Mouse (Mus musculus): ENCODE results near the gene Zfc3h1. TPM values are rescaled to one million over a fixed set of nuclear protein-coding genes. Genes with fewer than 3 reads are reported as not detected.
A peak's percentile ranks its signal among the peaks of the same experiment; 100 is the strongest.

The Zfc3h1 gene
- polyA plus RNA-seq, 1 experiment from 2014 or later: 23.8 TPM

GRCm38 (mm10) chr10:115465072-115465471, 80.3 kb downstream of the Zfc3h1 start:
- H3K4me3 ChIP-seq: no peak overlapping the region
- no peaks in the 10 kb centered on the region for H3K9me3 ChIP-seq
- no peak overlapping the region for H3K9ac ChIP-seq
- no peak overlapping the region for H3K4me2 ChIP-seq
- peaks cover 9% of the 10 kb centered on the region for H3K4me1 ChIP-seq
- no peaks in the 10 kb centered on the region for H3K36me3 ChIP-seq
- no peak for ATAC-seq (ENCODE audit: insufficient number of reproducible peaks, insufficient read depth, low FRiP score, low TSS enrichment, low read depth)
- 89% methylated on average over 7 of the region's 7 CpGs for WGBS
- H3K27ac ChIP-seq: no peak overlapping the region
- peaks cover 51% of the 10 kb centered on the region for H3K27me3 ChIP-seq

- H3K27me3 ChIP-seq: peaks cover 53% of the 10 kb centered on the region
- 43% methylated on average over 6 of the region's 6 CpGs for WGBS
- H3K9ac ChIP-seq: no peak overlapping the region
- H3K4me2 ChIP-seq: no peak overlapping the region
- no peak overlapping the region for H3K4me3 ChIP-seq
- no peak for ATAC-seq (ENCODE audit: insufficient number of reproducible peaks, insufficient read depth, low FRiP score, low TSS enrichment, low read depth)
- no peaks in the 10 kb centered on the region for H3K36me3 ChIP-seq
- peaks cover 9% of the 10 kb centered on the region for H3K4me1 ChIP-seq
- no peaks in the 10 kb centered on the region for H3K9me3 ChIP-seq
- no peak overlapping the region for H3K27ac ChIP-seq
Observed at GRCm38 (mm10) chr10:115465778-115466177, 81.0 kb downstream of the Zfc3h1 start.

GRCm38 (mm10) chr10:115467985-115468384, 83.2 kb downstream of the Zfc3h1 start:
- H3K4me3 ChIP-seq: no peak overlapping the region
- H3K27me3 ChIP-seq: peaks cover 59% of the 10 kb centered on the region
- H3K9me3 ChIP-seq: no peaks in the 10 kb centered on the region
- no peaks in the 10 kb centered on the region for H3K4me1 ChIP-seq
- H3K4me2 ChIP-seq: no peak overlapping the region
- 89% methylated on average over 8 of the region's 8 CpGs for WGBS
- no peak overlapping the region for H3K9ac ChIP-seq
- ATAC-seq (ENCODE audit: insufficient number of reproducible peaks, insufficient read depth, low FRiP score, low TSS enrichment, low read depth): no peak
- H3K27ac ChIP-seq: no peak overlapping the region
- H3K36me3 ChIP-seq: no peaks in the 10 kb centered on the region

GRCm38 (mm10) chr10:115468632-115469031, 83.9 kb downstream of the Zfc3h1 start:
- H3K27ac ChIP-seq: no peak overlapping the region
- H3K9ac ChIP-seq: no peak overlapping the region
- H3K4me2 ChIP-seq: no peak overlapping the region
- H3K27me3 ChIP-seq: peaks cover 60% of the 10 kb centered on the region
- H3K36me3 ChIP-seq: no peaks in the 10 kb centered on the region
- H3K4me1 ChIP-seq: no peaks in the 10 kb centered on the region
- no peak overlapping the region for H3K4me3 ChIP-seq
- WGBS: 61% methylated on average over 7 of the region's 7 CpGs
- no peaks in the 10 kb centered on the region for H3K9me3 ChIP-seq
- ATAC-seq (ENCODE audit: insufficient number of reproducible peaks, insufficient read depth, low FRiP score, low TSS enrichment, low read depth): no peak

- Histone ChIP-seq H3K27ac (no peak overlapping the region), H3K4me2 (no peak overlapping the region), H3K4me3 (no peak overlapping the region), H3K9ac (no peak overlapping the region), H3K4me1 (no peaks in the 10 kb centered on the region), H3K9me3 (no peaks in the 10 kb centered on the region), H3K27me3 (peaks cover 63% of the 10 kb centered on the region), H3K36me3 (no peaks in the 10 kb centered on the region)
- ATAC-seq (ENCODE audit: insufficient number of reproducible peaks, insufficient read depth, low FRiP score, low TSS enrichment, low read depth): no peak
- WGBS: 38% methylated on average over 7 of the region's 7 CpGs
Observed at GRCm38 (mm10) chr10:115469040-115469439, 84.3 kb downstream of the Zfc3h1 start.

- no peaks in the 10 kb centered on the region for H3K36me3 ChIP-seq
- ATAC-seq (ENCODE audit: insufficient number of reproducible peaks, insufficient read depth, low FRiP score, low TSS enrichment, low read depth): no peak
- H3K4me1 ChIP-seq: no peaks in the 10 kb centered on the region
- 35% methylated on average over 17 of the region's 17 CpGs for WGBS
- H3K27me3 ChIP-seq: peaks cover 56% of the 10 kb centered on the region
- H3K4me2 ChIP-seq: peak overlapping the region; percentile 48
- peak overlapping the region; percentile 33 for H3K4me3 ChIP-seq
- no peak overlapping the region for H3K9ac ChIP-seq
- no peaks in the 10 kb centered on the region for H3K9me3 ChIP-seq
- no peak overlapping the region for H3K27ac ChIP-seq
Observed at GRCm38 (mm10) chr10:115470621-115471334, 86.0 kb downstream of the Zfc3h1 start.

GRCm38 (mm10) chr10:115473213-115473961, 88.6 kb downstream of the Zfc3h1 start:
- Histone ChIP-seq H3K4me1 (peaks cover 2% of the 10 kb centered on the region; the same call in 1 of the 2 replicates), H3K4me3 (no peak overlapping the region), H3K27ac (no peak overlapping the region), H3K9me3 (no peaks in the 10 kb centered on the region), H3K4me2 (no peak overlapping the region), H3K9ac (no peak overlapping the region), H3K36me3 (no peaks in the 10 kb centered on the region), H3K27me3 (peaks cover 51% of the 10 kb centered on the region)
- 68% methylated on average over 6 of the region's 6 CpGs for WGBS
- no peak for ATAC-seq (ENCODE audit: insufficient number of reproducible peaks, insufficient read depth, low FRiP score, low TSS enrichment, low read depth)

GRCm38 (mm10) chr10:115475000-115475550, 90.3 kb downstream of the Zfc3h1 start:
- no peaks in the 10 kb centered on the region for H3K9me3 ChIP-seq
- H3K4me3 ChIP-seq: no peak overlapping the region
- WGBS: 59% methylated on average over 7 of the region's 7 CpGs
- H3K4me1 ChIP-seq: peaks cover 14% of the 10 kb centered on the region; the same call in 1 of the 2 replicates
- ATAC-seq (ENCODE audit: insufficient number of reproducible peaks, insufficient read depth, low FRiP score, low TSS enrichment, low read depth): no peak
- no peaks in the 10 kb centered on the region for H3K36me3 ChIP-seq
- H3K9ac ChIP-seq: no peak overlapping the region
- peaks cover 41% of the 10 kb centered on the region for H3K27me3 ChIP-seq
- no peak overlapping the region for H3K4me2 ChIP-seq
- H3K27ac ChIP-seq: no peak overlapping the region

GRCm38 (mm10) chr10:115476506-115476905, 91.7 kb downstream of the Zfc3h1 start:
- Histone ChIP-seq H3K27me3 (peaks cover 40% of the 10 kb centered on the region), H3K4me1 (peaks cover 14% of the 10 kb centered on the region; the same call in 1 of the 2 replicates), H3K27ac (no peak overlapping the region), H3K36me3 (no peaks in the 10 kb centered on the region), H3K4me3 (no peak overlapping the region), H3K4me2 (no peak overlapping the region), H3K9me3 (no peaks in the 10 kb centered on the region), H3K9ac (no peak overlapping the region)
- ATAC-seq (ENCODE audit: insufficient number of reproducible peaks, insufficient read depth, low FRiP score, low TSS enrichment, low read depth): no peak
- WGBS: 94% methylated on average over 9 of the region's 9 CpGs

GRCm38 (mm10) chr10:115478441-115479141, 93.8 kb downstream of the Zfc3h1 start:
- no peaks in the 10 kb centered on the region for H3K36me3 ChIP-seq
- peaks cover 14% of the 10 kb centered on the region; the same call in 1 of the 2 replicates for H3K4me1 ChIP-seq
- H3K27me3 ChIP-seq: peaks cover 30% of the 10 kb centered on the region
- H3K9ac ChIP-seq: peak overlapping the region; percentile 36; the same call in 1 of the 2 replicates
- WGBS: 9% methylated on average over 18 of the region's 20 CpGs
- peak overlapping the region; percentile 24 for H3K4me3 ChIP-seq
- no peaks in the 10 kb centered on the region for H3K9me3 ChIP-seq
- no peak for ATAC-seq (ENCODE audit: insufficient number of reproducible peaks, insufficient read depth, low FRiP score, low TSS enrichment, low read depth)
- H3K4me2 ChIP-seq: peak overlapping the region; percentile 56
- no peak overlapping the region for H3K27ac ChIP-seq

Data from embryonic facial prominence, embryonic 13.5 days (tissue).